Comparison of ENCODE assay signal across 9 mouse cellular contexts in the genomic region with DNA sequence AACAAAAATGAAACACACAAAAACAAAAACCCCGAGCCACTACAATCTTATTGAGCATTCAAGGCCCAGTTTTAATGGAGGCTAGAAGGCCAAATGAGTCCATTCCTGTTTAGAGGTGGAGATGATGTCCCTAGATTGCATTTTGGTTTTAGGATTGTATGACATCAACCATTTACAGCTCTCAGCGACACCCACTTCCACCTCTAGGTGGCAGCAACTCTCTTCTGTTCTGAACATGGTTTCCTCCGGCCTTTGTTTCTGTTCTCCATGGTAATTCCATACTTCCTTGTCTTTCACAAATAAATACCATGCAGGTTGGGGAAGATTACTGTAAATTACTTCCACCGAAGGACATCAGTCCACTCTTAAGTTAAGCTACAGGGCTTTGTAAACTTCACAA.
DNase-seq lines count a peak whose midpoint lies in the region; ATAC-seq lines count a peak whose summit lies in the region.
"Had no signal": no experiment of that assay in that cellular context is flagged by ENCODE, and none has a peak within 500 bp of the region (broad histone marks: within the 10 kb centered on the region; RNA-seq: fewer than 3 reads in every experiment).

No protein-coding gene starts in this region.

- H3K9me3 ChIP-seq in heart, embryonic 12.5 days (replicated peaks), result no peaks in the 10 kb centered on the region
- no peaks in the 10 kb centered on the region for H3K9me3 ChIP-seq in forebrain, embryonic 15.5 days
- no peaks in the 10 kb centered on the region for H3K9me3 ChIP-seq in hindbrain, embryonic 14.5 days (ENCODE audit: control insufficient read depth, low read length)

- ATAC-seq in heart, embryonic 12.5 days (ENCODE audit: insufficient number of reproducible peaks, low FRiP score), result no peak
- peak; percentile 76 for ATAC-seq in forebrain, embryonic 15.5 days (replicated peaks)
- ATAC-seq in hindbrain, embryonic 14.5 days (ENCODE audit: low FRiP score), result peak; percentile 82
- ATAC-seq in megakaryocyte-erythroid progenitor cell, adult 5-6 weeks (replicated peaks; ENCODE audit: low FRiP score, low TSS enrichment, poor library complexity, severe bottlenecking), result peak; percentile 89

- H3K4me2 ChIP-seq in heart, embryonic 12.5 days, result no peak overlapping the region
- no peak overlapping the region for H3K4me2 ChIP-seq in forebrain, embryonic 15.5 days (replicated peaks)
- H3K4me2 ChIP-seq in hindbrain, embryonic 14.5 days (replicated peaks), result no peak overlapping the region

- H3K27ac ChIP-seq in heart, embryonic 12.5 days (ENCODE audit: poor library complexity, severe bottlenecking), result no peak overlapping the region
- no peak overlapping the region for H3K27ac ChIP-seq in forebrain, embryonic 15.5 days (replicated peaks)
- H3K27ac ChIP-seq in hindbrain, embryonic 14.5 days, result no peak overlapping the region

- H3K4me1 ChIP-seq in heart, embryonic 12.5 days (replicated peaks), result 0 out of 2 replicates have a peak, but pooled peaks cover 6% of the 10 kb centered on the region
- H3K4me1 ChIP-seq in forebrain, embryonic 15.5 days, result peaks cover 5% of the 10 kb centered on the region; the same call in 1 of the 2 replicates
- no peaks in the 10 kb centered on the region for H3K4me1 ChIP-seq in hindbrain, embryonic 14.5 days (replicated peaks; ENCODE audit: control insufficient read depth, insufficient read depth, low read length)

- WGBS in heart, embryonic 12.5 days, result 8% methylated on average over 4 of the region's 4 CpGs
- 5% methylated on average over 4 of the region's 4 CpGs for WGBS in forebrain, embryonic 15.5 days
- WGBS in hindbrain, embryonic 14.5 days, result 6% methylated on average over 4 of the region's 4 CpGs

- H3K9ac ChIP-seq in heart, embryonic 12.5 days, result no peak overlapping the region
- H3K9ac ChIP-seq in forebrain, embryonic 15.5 days (replicated peaks), result no peak overlapping the region
- no peak overlapping the region for H3K9ac ChIP-seq in hindbrain, embryonic 14.5 days

- H3K36me3 ChIP-seq in heart, embryonic 12.5 days, result no peaks in the 10 kb centered on the region
- H3K36me3 ChIP-seq in forebrain, embryonic 15.5 days, result no peaks in the 10 kb centered on the region
- H3K36me3 ChIP-seq in hindbrain, embryonic 14.5 days (replicated peaks; ENCODE audit: control insufficient read depth, insufficient read depth), result no peaks in the 10 kb centered on the region
- H3K36me3 ChIP-seq: G1E had no signal

- H3K4me3 ChIP-seq in heart, embryonic 12.5 days, result no peak overlapping the region
- no peak overlapping the region for H3K4me3 ChIP-seq in forebrain, embryonic 15.5 days
- no peak overlapping the region for H3K4me3 ChIP-seq in hindbrain, embryonic 14.5 days (replicated peaks; ENCODE audit: low read length)

- no peaks in the 10 kb centered on the region for H3K27me3 ChIP-seq in heart, embryonic 12.5 days (replicated peaks)
- no peaks in the 10 kb centered on the region for H3K27me3 ChIP-seq in forebrain, embryonic 15.5 days
- no peaks in the 10 kb centered on the region for H3K27me3 ChIP-seq in hindbrain, embryonic 14.5 days (ENCODE audit: control insufficient read depth, insufficient read depth, low read length)

- peak; percentile 42 to 86 for DNase-seq in heart, adult 18-20 months
- DNase-seq in cerebellum, adult 11 months, result peak; percentile 47
- peak; percentile 95 for DNase-seq in hindbrain, embryonic 14.5 days (ENCODE audit: low spot score)
- DNase-seq in layer of hippocampus, postnatal 25 days (ENCODE audit: extremely low spot score in 1 of 2, low spot score in 1 of 2), result peak; percentile 57 to 90
- DNase-seq in right cerebral cortex, postnatal 4 days, result peak; percentile 87
